Mouse (Mus musculus): Measurements from ENCODE around the gene Gm17949. TPM values are rescaled to one million over a fixed set of nuclear protein-coding genes. Genes with fewer than 3 reads are reported as not detected.

Gm17949 gene
- polyA plus RNA-seq, 1 experiment from 2014 or later, result 0.63 TPM

DNA sequence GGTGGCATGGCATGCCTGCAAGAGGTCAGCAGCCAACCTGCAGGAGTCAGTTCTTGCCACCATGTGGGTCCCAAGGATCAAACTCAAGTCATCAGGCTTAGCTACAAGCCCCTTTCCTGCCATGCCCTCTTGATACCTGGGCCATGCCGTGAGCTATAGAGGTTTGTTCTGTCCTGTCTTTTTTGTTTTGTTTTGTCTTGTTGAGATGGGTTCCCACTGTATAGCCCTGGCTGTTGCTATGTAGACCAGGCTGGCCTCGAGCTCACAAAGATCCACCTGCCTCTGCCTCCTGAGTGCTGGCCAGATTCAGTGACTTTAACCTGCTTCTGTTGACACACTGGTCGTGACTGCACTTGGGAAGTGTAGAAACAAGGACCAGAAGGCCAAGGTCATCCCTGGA, 35.9 kb upstream of the Gm17949 start:
- no peak for ATAC-seq (ENCODE audit: low read depth)
- Histone ChIP-seq H3K9me3 (ENCODE audit: control insufficient read depth, low read length) (no peaks in the 10 kb centered on the region), H3K4me3 (ENCODE audit: low read length) (no peak overlapping the region), H3K4me2 (ENCODE audit: low read depth, low read length) (no peak overlapping the region), H3K4me1 (replicated peaks; ENCODE audit: control insufficient read depth, insufficient read depth, low read length) (no peaks in the 10 kb centered on the region), H3K27me3 (ENCODE audit: control insufficient read depth, insufficient read depth, low read depth, low read length) (no peaks in the 10 kb centered on the region), H3K36me3 (ENCODE audit: control insufficient read depth, insufficient read depth, low read length) (no peaks in the 10 kb centered on the region), H3K9ac (ENCODE audit: low read length) (no peak overlapping the region), H3K27ac (ENCODE audit: low read length) (no peak overlapping the region)
- WGBS, result 68% methylated on average over 3 of the region's 3 CpGs

DNA sequence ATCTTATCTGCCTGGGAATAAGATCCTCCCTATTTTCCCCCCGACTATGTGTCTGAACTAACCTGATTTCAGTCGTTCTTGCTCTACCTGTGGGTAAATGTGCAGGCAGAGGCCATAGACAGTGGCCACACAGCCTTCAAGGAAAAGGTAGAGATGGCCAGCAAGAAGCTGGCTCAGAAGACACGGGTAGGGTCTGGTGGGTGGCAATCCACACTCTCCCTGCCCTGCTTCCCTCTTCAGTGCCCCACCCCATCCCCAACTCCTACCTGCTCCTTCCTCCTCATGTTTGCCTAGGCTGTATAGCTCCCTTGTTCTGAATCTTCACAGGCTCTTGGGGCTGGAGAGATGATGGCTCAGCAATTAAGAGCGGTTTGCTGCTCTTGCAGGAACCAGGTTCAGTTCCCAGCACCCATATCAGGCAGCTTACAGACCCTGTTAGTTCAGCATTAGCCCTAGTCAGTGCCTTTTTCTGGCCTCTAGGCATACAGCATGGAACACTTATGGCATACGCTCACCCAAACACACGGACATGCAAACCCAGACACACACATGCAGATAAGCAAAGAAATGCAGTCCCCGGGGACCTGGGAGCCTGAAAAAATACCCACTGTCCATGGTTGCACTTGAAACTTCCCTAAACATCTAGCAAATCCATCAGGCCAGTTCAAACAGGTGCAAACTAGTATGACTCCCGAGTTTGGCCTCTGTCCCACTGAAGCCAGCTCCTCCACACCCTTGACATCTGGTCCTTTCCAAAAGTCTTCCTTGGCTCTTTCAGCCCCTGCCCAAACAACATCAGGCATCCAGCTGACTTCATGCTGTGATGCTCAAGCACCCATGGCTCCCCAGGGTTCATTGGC, 34.5 kb upstream of the Gm17949 start:
- ATAC-seq (ENCODE audit: low read depth), result no peak
- no peaks in the 10 kb centered on the region for H3K27me3 ChIP-seq (ENCODE audit: control insufficient read depth, insufficient read depth, low read depth, low read length)
- no peaks in the 10 kb centered on the region for H3K9me3 ChIP-seq (ENCODE audit: control insufficient read depth, low read length)
- 58% methylated on average over 8 of the region's 8 CpGs for WGBS
- no peaks in the 10 kb centered on the region for H3K4me1 ChIP-seq (replicated peaks; ENCODE audit: control insufficient read depth, insufficient read depth, low read length)
- no peak overlapping the region for H3K9ac ChIP-seq (ENCODE audit: low read length)
- H3K27ac ChIP-seq (ENCODE audit: low read length), result no peak overlapping the region
- no peak overlapping the region for H3K4me3 ChIP-seq (ENCODE audit: low read length)
- no peaks in the 10 kb centered on the region for H3K36me3 ChIP-seq (ENCODE audit: control insufficient read depth, insufficient read depth, low read length)
- H3K4me2 ChIP-seq (ENCODE audit: low read depth, low read length), result no peak overlapping the region

DNA sequence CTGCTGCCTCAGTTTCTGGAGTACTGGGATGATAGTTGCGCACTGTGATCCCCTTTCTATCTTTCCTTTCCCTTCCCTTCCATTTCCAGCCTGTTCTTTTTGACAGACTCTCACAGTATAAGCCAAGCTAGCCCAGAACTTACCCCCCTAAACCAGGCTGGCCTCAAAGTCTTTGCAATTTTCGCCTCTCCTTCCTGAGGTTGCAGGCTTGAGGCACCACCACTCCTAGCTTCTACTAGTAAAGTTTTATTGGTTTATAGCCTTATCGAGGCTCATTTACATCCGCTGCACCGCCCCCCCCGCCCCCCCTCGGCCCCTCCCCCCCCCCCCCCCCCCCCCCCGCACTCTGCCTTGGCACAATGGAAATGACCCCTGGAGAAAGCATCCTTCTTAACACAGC, 31.7 kb upstream of the Gm17949 start:
- no peaks in the 10 kb centered on the region for H3K4me1 ChIP-seq (replicated peaks; ENCODE audit: control insufficient read depth, insufficient read depth, low read length)
- H3K4me2 ChIP-seq (ENCODE audit: low read depth, low read length), result no peak overlapping the region
- H3K9me3 ChIP-seq (ENCODE audit: control insufficient read depth, low read length), result no peaks in the 10 kb centered on the region
- H3K27me3 ChIP-seq (ENCODE audit: control insufficient read depth, insufficient read depth, low read depth, low read length), result no peaks in the 10 kb centered on the region
- ATAC-seq (ENCODE audit: low read depth), result no peak
- H3K27ac ChIP-seq (ENCODE audit: low read length), result no peak overlapping the region
- H3K4me3 ChIP-seq (ENCODE audit: low read length), result no peak overlapping the region
- no peak overlapping the region for H3K9ac ChIP-seq (ENCODE audit: low read length)
- WGBS, result 60% methylated on average over 4 of the region's 8 CpGs
- H3K36me3 ChIP-seq (ENCODE audit: control insufficient read depth, insufficient read depth, low read length), result no peaks in the 10 kb centered on the region

DNA sequence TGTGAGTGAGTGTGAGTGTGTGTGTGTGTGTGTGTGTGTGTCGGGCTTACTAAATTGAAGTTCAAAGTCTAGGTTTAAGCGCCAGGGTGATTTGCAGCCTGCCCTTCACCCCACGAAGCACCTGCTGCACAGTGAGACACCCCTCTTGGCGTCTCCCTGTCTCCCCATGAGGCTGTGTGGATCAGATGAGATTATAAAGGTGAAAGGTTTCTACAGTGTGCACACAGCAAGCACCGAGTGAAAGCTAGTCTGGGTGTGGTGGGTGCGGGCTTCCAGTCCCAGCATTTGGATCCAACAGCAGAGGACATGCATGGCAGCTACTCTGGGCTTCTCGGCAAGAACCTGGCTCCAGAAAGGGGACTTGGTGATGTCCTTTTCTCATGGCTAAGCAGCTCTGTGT, 30.2 kb upstream of the Gm17949 start:
- H3K36me3 ChIP-seq (ENCODE audit: control insufficient read depth, insufficient read depth, low read length), result no peaks in the 10 kb centered on the region
- no peak overlapping the region for H3K9ac ChIP-seq (ENCODE audit: low read length)
- no peak for ATAC-seq (ENCODE audit: low read depth)
- H3K4me2 ChIP-seq (ENCODE audit: low read depth, low read length), result no peak overlapping the region
- H3K9me3 ChIP-seq (ENCODE audit: control insufficient read depth, low read length), result no peaks in the 10 kb centered on the region
- no peaks in the 10 kb centered on the region for H3K27me3 ChIP-seq (ENCODE audit: control insufficient read depth, insufficient read depth, low read depth, low read length)
- WGBS, result 68% methylated on average over 7 of the region's 7 CpGs
- H3K4me1 ChIP-seq (replicated peaks; ENCODE audit: control insufficient read depth, insufficient read depth, low read length), result no peaks in the 10 kb centered on the region
- H3K27ac ChIP-seq (ENCODE audit: low read length), result no peak overlapping the region
- no peak overlapping the region for H3K4me3 ChIP-seq (ENCODE audit: low read length)

DNA sequence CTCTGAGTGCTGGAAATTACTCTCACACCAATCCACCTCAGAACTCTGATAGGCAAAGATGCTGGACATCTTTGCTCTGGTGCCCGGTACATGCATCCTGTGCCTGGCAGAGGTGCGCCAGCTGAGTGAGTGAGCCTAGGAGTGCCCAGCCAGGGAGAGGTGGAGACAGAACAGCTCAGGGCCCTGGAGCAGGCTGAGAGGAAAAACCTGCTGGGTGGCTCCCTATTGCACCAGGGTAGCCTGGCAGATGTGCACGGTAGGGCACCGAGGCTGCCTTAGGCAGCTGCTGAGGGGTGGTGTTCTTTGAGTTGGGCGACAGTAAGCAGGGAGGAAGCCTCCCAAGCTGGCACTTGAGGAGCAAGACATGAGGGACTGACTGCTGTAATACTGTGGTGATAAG, 29.3 kb upstream of the Gm17949 start, which contains the start of gene Acer1:
Gene Acer1 (minus strand): TSS at position 114 of the 400 bp plus-strand sequence.
- no peaks in the 10 kb centered on the region for H3K4me1 ChIP-seq (replicated peaks; ENCODE audit: control insufficient read depth, insufficient read depth, low read length)
- H3K9me3 ChIP-seq (ENCODE audit: control insufficient read depth, low read length), result no peaks in the 10 kb centered on the region
- H3K27me3 ChIP-seq (ENCODE audit: control insufficient read depth, insufficient read depth, low read depth, low read length), result no peaks in the 10 kb centered on the region
- H3K27ac ChIP-seq (ENCODE audit: low read length), result no peak within 1 kb of the TSS
- H3K9ac ChIP-seq (ENCODE audit: low read length), result no peak within 1 kb of the TSS
- no peak within 1 kb of the TSS for H3K4me3 ChIP-seq (ENCODE audit: low read length)
- WGBS, result 68% methylated on average over 5 of the region's 5 CpGs
- H3K4me2 ChIP-seq (ENCODE audit: low read depth, low read length), result no peak within 1 kb of the TSS
- no peak for ATAC-seq (ENCODE audit: low read depth)
- no peaks in the 10 kb centered on the region for H3K36me3 ChIP-seq (ENCODE audit: control insufficient read depth, insufficient read depth, low read length)

DNA sequence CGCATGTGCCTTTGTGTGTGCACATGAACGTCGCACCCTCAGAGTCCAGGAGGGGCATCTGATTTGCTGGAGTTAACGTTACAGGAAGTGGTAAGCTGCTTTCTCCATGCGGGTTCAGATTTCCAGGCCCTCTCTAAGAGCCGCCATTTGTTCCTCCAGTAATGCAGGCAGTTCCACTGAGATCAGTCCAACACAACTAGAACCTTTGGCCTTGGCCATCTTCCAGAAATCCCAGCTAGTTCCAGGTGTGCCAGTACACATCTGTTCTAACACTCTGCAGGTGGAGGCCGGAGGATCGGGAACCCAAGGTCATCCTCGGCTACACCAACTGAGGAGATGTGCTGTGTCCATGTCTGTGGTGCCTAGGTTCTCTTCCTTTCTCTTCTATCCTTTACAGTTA, 26.4 kb upstream of the Gm17949 start:
- no peak overlapping the region for H3K4me2 ChIP-seq (ENCODE audit: low read depth, low read length)
- WGBS, result 73% methylated on average over 9 of the region's 9 CpGs
- no peaks in the 10 kb centered on the region for H3K27me3 ChIP-seq (ENCODE audit: control insufficient read depth, insufficient read depth, low read depth, low read length)
- no peak overlapping the region for H3K27ac ChIP-seq (ENCODE audit: low read length)
- no peaks in the 10 kb centered on the region for H3K4me1 ChIP-seq (replicated peaks; ENCODE audit: control insufficient read depth, insufficient read depth, low read length)
- H3K9me3 ChIP-seq (ENCODE audit: control insufficient read depth, low read length), result no peaks in the 10 kb centered on the region
- no peak overlapping the region for H3K4me3 ChIP-seq (ENCODE audit: low read length)
- ATAC-seq (ENCODE audit: low read depth), result no peak
- no peaks in the 10 kb centered on the region for H3K36me3 ChIP-seq (ENCODE audit: control insufficient read depth, insufficient read depth, low read length)
- no peak overlapping the region for H3K9ac ChIP-seq (ENCODE audit: low read length)

DNA sequence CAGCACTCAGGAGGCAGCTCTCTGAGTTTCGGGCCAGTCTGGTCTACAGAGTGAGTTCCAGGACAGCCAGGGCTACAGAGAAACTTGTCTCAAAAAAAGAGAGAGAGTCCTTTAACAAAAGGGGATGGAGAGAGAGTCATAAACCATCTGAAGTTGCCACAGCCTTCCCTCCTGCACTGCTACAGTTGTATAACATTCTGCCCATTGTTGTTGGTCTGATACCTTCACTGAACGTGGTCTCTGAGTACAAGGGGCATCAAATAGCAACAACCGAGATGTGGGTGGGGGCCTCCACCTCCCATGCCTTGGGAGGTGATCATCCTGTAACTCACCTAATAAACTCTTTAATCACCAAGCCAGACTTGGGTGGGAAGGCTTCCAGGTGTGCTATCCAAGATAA, 25.6 kb upstream of the Gm17949 start:
- H3K27me3 ChIP-seq (ENCODE audit: control insufficient read depth, insufficient read depth, low read depth, low read length), result no peaks in the 10 kb centered on the region
- 70% methylated on average over 3 of the region's 3 CpGs for WGBS

DNA sequence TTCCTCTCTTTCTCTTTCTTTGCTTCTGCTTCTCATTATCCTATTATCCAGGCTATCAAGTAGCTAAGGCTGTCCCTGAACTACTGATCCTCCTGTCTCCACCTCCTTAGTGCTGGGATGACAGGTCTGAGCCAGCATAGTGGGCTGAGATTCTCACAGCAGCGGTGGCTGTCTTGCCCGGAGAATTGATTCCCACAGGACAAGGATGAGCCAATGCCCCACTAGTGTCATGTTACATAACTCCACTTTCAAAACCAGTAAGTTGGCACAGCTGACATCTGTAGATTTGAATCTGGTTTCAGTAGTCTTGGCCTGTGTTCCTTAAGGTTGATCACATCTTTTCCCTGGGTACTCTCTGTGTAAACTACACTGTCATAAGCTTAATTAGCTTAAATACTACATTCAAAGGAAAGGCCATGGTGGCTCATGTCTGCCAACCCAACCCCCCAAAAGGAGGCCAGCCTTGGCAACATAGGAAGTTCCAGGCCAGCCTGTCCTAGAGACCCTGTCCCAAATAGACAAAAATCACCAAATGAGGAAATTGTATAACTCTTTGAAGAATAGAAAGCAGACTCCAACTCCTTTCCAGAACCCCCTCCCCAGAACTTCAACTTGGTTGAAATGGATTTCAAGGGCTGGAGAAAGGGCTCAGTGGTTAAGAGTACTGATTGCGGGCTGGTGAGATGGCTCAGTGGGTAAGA, 25.0 kb upstream of the Gm17949 start:
- Histone ChIP-seq H3K9ac (ENCODE audit: low read length) (no peak overlapping the region), H3K27ac (ENCODE audit: low read length) (no peak overlapping the region), H3K4me1 (replicated peaks; ENCODE audit: control insufficient read depth, insufficient read depth, low read length) (peaks cover 6% of the 10 kb centered on the region; the same call in 1 of the 2 replicates), H3K27me3 (ENCODE audit: control insufficient read depth, insufficient read depth, low read depth, low read length) (no peaks in the 10 kb centered on the region), H3K9me3 (ENCODE audit: control insufficient read depth, low read length) (no peaks in the 10 kb centered on the region), H3K4me3 (ENCODE audit: low read length) (no peak overlapping the region), H3K4me2 (ENCODE audit: low read depth, low read length) (no peak overlapping the region), H3K36me3 (ENCODE audit: control insufficient read depth, insufficient read depth, low read length) (no peaks in the 10 kb centered on the region)
- WGBS, result 74% methylated on average over 3 of the region's 3 CpGs
- ATAC-seq (ENCODE audit: low read depth), result no peak

More for the DNA sequence above, 25.6 kb upstream of the Gm17949 start:
- H3K4me1 ChIP-seq (replicated peaks; ENCODE audit: control insufficient read depth, insufficient read depth, low read length), result peaks cover under 1% of the 10 kb centered on the region; the same call in 1 of the 2 replicates
- H3K4me3 ChIP-seq (ENCODE audit: low read length), result no peak overlapping the region
- no peak overlapping the region for H3K27ac ChIP-seq (ENCODE audit: low read length)
- H3K36me3 ChIP-seq (ENCODE audit: control insufficient read depth, insufficient read depth, low read length), result no peaks in the 10 kb centered on the region
- no peak for ATAC-seq (ENCODE audit: low read depth)
- no peak overlapping the region for H3K4me2 ChIP-seq (ENCODE audit: low read depth, low read length)
- H3K9me3 ChIP-seq (ENCODE audit: control insufficient read depth, low read length), result no peaks in the 10 kb centered on the region
- H3K9ac ChIP-seq (ENCODE audit: low read length), result no peak overlapping the region

DNA sequence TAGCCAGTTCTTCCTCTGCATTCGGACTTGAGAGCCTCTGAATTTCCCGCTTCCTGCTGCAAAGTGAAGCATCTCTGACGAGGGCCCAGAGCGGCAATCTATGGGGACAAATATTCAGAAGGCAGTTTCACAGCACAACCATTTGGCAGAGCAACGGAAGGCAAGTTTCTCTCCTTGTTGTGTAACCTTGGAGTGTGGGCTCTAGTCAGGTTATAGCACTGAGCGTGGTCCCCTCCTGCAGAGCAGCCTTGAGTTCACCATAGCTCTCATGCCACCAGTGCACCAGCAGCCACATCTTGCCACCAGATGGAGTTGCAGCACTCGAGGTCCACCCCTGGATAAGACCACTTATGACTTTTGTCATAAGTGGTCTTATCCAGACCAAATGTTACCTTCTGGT, 22.8 kb upstream of the Gm17949 start:
- ATAC-seq (ENCODE audit: low read depth), result no peak

More for the DNA sequence above, 22.8 kb upstream of the Gm17949 start:
- 84% methylated on average over 7 of the region's 7 CpGs for WGBS
- Histone ChIP-seq H3K4me3 (ENCODE audit: low read length) (no peak overlapping the region), H3K9ac (ENCODE audit: low read length) (no peak overlapping the region), H3K9me3 (ENCODE audit: control insufficient read depth, low read length) (no peaks in the 10 kb centered on the region), H3K4me1 (replicated peaks; ENCODE audit: control insufficient read depth, insufficient read depth, low read length) (peaks cover 7% of the 10 kb centered on the region; the same call in 1 of the 2 replicates), H3K27ac (ENCODE audit: low read length) (no peak overlapping the region), H3K4me2 (ENCODE audit: low read depth, low read length) (no peak overlapping the region), H3K27me3 (ENCODE audit: control insufficient read depth, insufficient read depth, low read depth, low read length) (no peaks in the 10 kb centered on the region), H3K36me3 (ENCODE audit: control insufficient read depth, insufficient read depth, low read length) (peaks cover 8% of the 10 kb centered on the region)

Data from lung, embryonic 16.5 days (tissue).